Mouse (Mus musculus): ENCODE data around the gene Fstl4. TPM values are rescaled to one million over a fixed set of nuclear protein-coding genes. Genes with fewer than 3 reads are reported as not detected.

Gene Fstl4
- total RNA-seq, 2 experiments from 2014 or later: 44.1 to 47.2 TPM

DNA sequence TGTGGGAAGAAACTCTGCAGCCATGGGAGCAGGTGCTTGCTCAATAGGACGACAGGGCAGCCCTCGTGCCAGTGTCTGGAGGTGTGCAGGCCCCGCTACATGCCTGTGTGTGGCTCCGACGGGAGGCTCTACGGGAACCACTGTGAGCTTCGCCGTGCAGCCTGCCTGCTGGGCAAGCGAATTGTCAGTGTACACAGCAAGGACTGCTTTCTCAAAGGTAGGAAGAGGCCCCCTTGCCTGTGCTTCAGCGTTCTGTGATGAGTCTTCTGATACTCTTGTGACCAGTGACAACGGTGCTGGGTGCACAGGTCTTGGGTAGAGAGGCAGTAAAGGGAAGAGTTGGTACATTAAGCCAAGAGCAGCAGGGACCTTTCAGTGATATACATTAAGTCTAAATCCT, 235.8 kb downstream of the Fstl4 start:
- intact Hi-C loops (cut with DNase I): no loop called here
- Histone ChIP-seq H3K27ac (no peak overlapping the region), H3K4me3 (no peak overlapping the region)
- no peak for DNase-seq (ENCODE audit: extremely low spot score in 1 of 2, low spot score in 2 of 2)
- TF ChIP-seq CTCF (IDR thresholded peaks at IDR 0.05): no peak

DNA sequence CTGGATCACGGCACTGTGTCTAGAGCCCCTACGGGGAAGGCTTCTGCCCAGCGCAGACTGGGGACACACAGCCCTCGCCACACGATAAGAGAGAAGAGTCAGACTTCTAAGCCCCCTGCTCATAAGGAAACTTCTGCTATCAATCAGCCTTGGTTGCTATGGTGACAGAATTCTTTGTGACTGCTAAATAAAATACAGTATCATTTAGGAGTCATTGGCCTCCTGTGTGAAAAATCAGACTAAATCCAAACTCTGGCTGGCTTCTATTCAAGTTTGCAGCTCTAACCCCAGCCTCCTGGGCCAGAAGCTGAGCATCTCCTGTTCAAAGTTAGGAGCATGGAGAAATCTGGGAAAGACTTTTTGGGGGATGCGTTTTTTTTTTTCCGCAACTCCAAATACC, 238.9 kb downstream of the Fstl4 start:
- intact Hi-C loops (cut with DNase I): no loop called here
- DNase-seq (ENCODE audit: extremely low spot score in 1 of 2, low spot score in 2 of 2): no peak
- Histone ChIP-seq H3K27ac (no peak overlapping the region), H3K4me3 (no peak overlapping the region)
- TF ChIP-seq CTCF (IDR thresholded peaks at IDR 0.05): no peak

DNA sequence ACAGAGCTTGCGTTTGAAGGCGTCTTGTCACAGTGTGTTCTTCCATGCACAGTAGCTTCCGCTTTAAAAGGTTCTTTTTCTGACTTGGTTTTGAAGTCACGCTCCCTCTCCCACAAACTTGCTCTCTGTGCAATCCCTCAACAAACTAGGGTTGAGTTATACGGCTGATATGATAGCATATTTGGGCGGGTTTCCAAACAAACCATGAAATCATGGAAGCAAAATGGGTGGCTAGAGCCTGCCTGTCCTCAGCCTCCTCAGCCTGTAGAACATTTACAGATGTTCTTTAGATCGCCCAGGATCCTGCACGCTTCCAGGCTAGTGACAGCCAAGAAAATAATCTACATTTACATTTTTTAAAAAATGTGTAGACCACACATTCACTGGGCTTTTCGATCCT, 239.4 kb downstream of the Fstl4 start:
- no peak overlapping the region for H3K4me3 ChIP-seq
- intact Hi-C loops (cut with DNase I): no loop called here
- TF ChIP-seq CTCF (IDR thresholded peaks at IDR 0.05): no peak
- H3K27ac ChIP-seq: no peak overlapping the region
- no peak for DNase-seq (ENCODE audit: extremely low spot score in 1 of 2, low spot score in 2 of 2)

DNA sequence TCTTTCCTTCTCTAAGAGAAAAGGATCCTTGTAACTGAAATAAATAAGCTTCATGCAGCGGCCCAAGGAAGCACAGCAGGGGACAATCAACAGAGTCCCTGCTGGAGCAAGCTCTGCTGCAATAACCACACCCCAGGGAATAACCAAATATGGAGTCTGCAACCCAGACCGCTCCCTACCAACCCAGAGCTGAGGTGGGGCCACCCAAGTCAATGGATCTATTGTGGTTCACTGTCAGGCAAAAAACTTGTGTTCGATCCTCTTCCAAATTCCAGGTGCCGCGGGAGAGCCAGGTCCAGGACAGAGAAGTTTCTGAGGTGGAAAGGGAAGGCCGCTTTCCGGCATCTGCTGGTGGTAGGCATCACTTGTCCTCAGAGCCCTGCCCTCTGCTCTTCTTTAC, 245.2 kb downstream of the Fstl4 start:
- intact Hi-C loops (cut with DNase I): no loop called here
- no peak overlapping the region for H3K4me3 ChIP-seq
- no peak overlapping the region for H3K27ac ChIP-seq
- no peak for DNase-seq (ENCODE audit: extremely low spot score in 1 of 2, low spot score in 2 of 2)
- TF ChIP-seq CTCF (IDR thresholded peaks at IDR 0.05): no peak

DNA sequence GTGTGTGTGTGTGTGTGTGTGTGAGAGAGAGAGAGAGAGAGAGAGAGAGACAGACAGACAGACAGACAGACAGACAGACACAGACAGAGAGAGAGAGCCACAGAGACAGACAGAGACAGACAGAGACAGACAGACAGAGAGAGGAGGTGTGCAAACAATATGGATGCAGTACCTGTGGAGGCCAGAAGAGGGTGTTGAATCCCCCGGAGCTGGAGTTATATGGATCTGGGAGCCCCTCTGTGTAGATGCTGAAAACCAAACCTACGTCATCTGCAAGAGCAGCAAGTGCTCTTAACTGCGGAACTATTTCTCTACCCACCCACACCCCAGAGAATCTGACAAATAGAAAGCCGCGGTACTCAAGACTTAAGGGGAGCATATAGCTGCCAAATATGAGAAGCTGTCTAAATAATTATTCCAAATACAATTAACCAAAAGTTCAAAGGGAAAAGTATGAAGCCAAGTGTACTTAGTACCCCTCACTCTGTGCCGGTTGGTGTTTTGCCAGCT, 247.6 kb downstream of the Fstl4 start:
- intact Hi-C loops (cut with DNase I): no loop called here
- Histone ChIP-seq H3K4me3 (no peak overlapping the region), H3K27ac (no peak overlapping the region)
- DNase-seq (ENCODE audit: extremely low spot score in 1 of 2, low spot score in 2 of 2): no peak
- peak; percentile 20 for TF ChIP-seq CTCF (IDR thresholded peaks at IDR 0.05)

DNA sequence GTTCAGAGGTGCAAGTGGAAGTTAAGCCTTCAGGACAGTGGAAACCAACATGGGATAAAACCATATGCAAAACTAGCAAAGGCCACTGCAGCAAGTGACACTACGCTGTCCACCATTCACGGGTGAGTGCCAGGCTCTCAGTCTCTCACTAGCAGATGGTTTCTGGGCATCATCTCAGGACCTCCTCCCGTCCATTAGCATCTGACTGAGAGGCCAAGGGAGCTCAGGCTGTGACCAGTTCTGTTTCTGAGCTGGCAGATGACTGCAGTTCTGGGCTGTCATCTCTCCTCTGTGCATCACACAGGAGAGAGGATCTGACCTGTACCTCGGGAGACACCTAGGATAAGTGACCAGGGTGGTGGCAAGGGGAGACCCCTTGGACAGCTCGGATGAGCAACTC, 249.5 kb downstream of the Fstl4 start:
- Histone ChIP-seq H3K4me3 (no peak overlapping the region), H3K27ac (no peak overlapping the region)
- no peak for DNase-seq (ENCODE audit: extremely low spot score in 1 of 2, low spot score in 2 of 2)
- TF ChIP-seq CTCF (IDR thresholded peaks at IDR 0.05): no peak
- intact Hi-C loops (cut with DNase I): no loop called here

DNA sequence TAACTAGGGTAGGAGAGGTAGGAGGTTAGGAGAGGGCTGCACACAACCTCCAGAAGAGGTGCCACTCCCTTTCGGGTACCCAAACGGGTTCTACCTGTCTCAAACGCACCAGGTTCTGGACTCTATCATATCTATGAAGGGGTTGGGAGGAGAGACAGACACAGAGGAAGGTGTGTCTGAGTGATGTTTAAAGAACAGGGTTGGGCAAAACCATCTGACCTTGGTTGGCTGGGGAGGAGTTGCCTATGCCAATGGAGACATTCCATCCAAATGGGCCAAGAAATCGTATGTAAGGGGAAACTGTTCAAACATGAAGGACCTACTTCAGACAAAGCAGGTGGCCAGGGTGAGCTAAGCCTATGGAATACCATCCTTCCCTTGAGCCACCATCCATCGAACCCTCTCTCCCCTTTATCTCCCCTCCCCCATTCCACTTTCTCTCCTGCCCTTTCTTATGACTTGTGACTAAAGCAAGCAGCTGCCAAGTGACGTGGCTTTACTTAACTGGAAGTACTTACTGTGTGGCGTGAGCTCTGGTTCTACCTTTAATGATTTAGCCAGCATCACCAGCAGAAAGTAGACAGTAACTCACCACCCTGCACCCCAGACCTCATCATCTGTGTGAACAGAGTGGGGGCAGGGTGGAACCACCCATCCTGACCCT, 252.1 kb downstream of the Fstl4 start:
- no peak for TF ChIP-seq CTCF (IDR thresholded peaks at IDR 0.05)
- no peak for DNase-seq (ENCODE audit: extremely low spot score in 1 of 2, low spot score in 2 of 2)
- intact Hi-C loops (cut with DNase I): no loop called here
- Histone ChIP-seq H3K4me3 (no peak overlapping the region), H3K27ac (no peak overlapping the region)

DNA sequence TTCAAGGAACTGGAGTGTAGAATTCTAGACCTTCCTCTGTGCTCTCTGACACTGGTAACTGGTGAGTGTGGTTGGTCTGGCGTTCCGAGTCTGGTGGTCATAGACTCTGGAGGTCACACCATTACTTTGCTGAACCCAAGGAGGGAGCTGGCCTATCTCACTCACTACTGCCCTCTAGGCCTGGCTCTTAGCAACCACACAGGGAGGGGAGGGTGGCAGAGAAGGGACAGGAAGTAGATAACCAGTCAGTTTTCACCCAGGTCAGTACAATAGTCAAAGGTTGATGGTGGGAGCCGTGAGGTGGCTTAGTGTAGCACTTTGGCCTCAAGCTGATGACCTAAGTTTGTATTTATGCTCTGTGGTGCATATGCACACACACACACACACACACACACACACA, 255.1 kb downstream of the Fstl4 start:
- intact Hi-C loops (cut with DNase I): no loop called here
- H3K27ac ChIP-seq: no peak overlapping the region

DNA sequence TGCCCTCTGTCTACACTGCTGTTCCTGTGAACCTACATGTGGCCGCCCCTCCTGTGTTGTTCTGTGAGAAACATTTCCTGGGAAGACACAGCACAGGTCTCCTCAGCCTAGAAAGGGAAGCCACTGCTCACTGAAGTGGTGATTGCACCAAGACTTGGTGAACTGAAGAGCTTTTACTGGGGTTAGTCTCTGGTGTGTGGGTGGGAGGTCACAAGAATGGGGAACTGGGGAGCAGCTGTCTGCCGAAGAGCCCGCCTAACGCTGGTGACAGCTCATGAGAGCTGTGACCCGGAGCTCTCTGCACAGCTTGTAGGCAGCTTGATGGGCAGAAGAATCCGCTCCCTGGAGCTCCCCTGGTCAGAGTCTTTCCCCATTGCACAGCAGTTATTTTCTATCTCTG, 260.0 kb downstream of the Fstl4 start:
- H3K27ac ChIP-seq: no peak overlapping the region
- intact Hi-C loops (cut with DNase I): no loop called here
- DNase-seq (ENCODE audit: extremely low spot score in 1 of 2, low spot score in 2 of 2): no peak
- no peak overlapping the region for H3K4me3 ChIP-seq
- TF ChIP-seq CTCF (IDR thresholded peaks at IDR 0.05): no peak

More for the DNA sequence above, 255.1 kb downstream of the Fstl4 start:
- H3K4me3 ChIP-seq: no peak overlapping the region
- no peak for DNase-seq (ENCODE audit: extremely low spot score in 1 of 2, low spot score in 2 of 2)
- no peak; the same call in 1 of the 2 replicates for TF ChIP-seq CTCF (IDR thresholded peaks at IDR 0.05)

DNA sequence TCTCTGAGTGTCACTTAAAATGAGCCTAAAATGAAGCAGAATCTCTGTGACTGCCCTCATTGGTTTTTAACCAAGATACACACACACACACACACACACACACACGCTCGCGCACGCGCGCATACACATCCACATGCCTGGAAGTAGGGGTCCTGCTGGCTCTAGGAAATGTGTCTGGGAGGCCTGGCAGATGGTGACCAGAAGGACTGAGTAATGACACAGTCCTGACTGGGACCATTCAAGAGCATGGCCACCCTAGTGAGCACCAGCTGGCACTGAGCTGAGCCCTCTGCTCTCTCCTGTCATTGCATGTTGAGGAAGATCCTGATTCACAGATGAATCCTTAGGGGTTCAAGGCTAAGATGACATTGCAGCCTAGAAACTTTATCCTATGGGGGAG, 261.3 kb downstream of the Fstl4 start:
- no peak for DNase-seq (ENCODE audit: extremely low spot score in 1 of 2, low spot score in 2 of 2)
- H3K27ac ChIP-seq: no peak overlapping the region
- intact Hi-C loops (cut with DNase I): no loop called here
- no peak overlapping the region for H3K4me3 ChIP-seq
- no peak for TF ChIP-seq CTCF (IDR thresholded peaks at IDR 0.05)

DNA sequence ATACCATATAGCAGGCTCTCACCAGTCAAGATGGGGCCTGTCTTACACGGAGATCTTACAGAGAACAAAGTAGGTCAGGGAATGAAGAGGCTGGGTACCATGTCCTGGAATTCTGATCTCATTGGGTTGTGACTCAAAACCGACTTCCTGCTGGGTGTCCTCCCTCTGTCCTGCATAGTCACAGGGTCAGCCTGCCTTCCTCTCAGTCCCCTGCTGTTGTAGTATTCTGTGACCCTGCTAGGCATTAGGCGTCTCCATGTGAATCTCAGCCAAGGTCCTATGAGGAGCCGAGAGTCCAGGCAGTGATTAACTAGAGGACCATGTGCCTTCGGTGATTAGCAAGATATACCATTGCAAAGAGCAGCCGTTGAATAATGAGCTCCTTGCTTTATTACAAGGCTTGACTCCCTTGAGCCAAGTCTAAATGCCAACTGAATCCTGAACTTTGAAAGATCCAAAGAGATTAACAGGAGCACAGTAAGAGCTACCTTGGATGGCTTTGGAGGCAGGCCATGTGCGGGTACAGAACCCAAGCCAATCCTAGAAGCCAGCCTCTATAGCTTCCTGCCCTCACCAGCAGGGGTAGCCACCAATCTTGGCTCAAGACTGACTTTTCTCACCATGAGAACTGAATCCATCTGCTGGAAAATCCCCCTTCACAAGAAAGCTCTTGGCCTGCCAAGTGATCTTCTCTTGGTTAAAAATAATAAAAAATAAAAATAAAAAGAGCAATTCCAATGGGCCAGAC, 264.2 kb downstream of the Fstl4 start:
- intact Hi-C loops (cut with DNase I): no loop called here
- no peak overlapping the region for H3K4me3 ChIP-seq
- no peak for DNase-seq (ENCODE audit: extremely low spot score in 1 of 2, low spot score in 2 of 2)
- H3K27ac ChIP-seq: no peak overlapping the region
- TF ChIP-seq CTCF (IDR thresholded peaks at IDR 0.05): no peak; the same call in 1 of the 2 replicates

DNA sequence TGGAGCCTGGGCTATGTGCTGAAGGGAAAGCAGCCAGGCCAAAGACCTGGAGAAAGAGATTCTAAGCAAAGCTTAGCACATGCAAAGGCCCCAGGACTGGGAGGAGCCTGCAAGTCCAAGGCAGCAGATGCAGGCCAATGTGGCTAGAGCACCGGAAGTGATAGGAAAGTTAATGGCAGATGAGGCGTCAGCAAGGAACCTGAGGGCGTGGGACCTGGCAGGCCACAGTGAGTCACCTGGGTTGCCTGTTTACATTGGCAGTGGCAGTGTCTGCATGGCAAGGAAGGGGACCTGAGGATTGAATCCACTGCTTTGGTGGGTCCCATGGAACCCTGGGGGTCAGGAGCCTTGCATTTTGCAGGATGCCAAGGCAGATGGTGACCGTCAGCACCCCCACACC, 267.3 kb downstream of the Fstl4 start:
- no peak for TF ChIP-seq CTCF (IDR thresholded peaks at IDR 0.05)
- intact Hi-C loops (cut with DNase I): loop anchor here (1.0 to 2.0 kb wide), 2 partner anchors 265 to 610 kb away; no protein-coding TSS in a partner anchor
- H3K4me3 ChIP-seq: no peak overlapping the region
- no peak overlapping the region for H3K27ac ChIP-seq
- DNase-seq (ENCODE audit: extremely low spot score in 1 of 2, low spot score in 2 of 2): no peak
